Mouse (Mus musculus): ENCODE results near the gene Sesn1. TPM values are rescaled to one million over a fixed set of nuclear protein-coding genes. Genes with fewer than 3 reads are reported as not detected.

The Sesn1 gene
- total and polyA plus RNA-seq, 3 experiments, result 9.1 to 49.3 (median 30.3) TPM

GRCm38 (mm10) chr10:41957421-41958225 lies 147.9 kb downstream of the Sesn1 start:
- ATAC-seq (ENCODE audit: extremely low read depth, insufficient number of reproducible peaks, low FRiP score, poor library complexity, severe bottlenecking) (no peak), DNase-seq (ENCODE audit: low spot score) (no peak)

More at GRCm38 (mm10) chr10:41957421-41958225, 147.9 kb downstream of the Sesn1 start:
- Histone ChIP-seq H3K9me3 (replicated peaks) (peaks cover 4% of the 10 kb centered on the region), H3K4me3 (ENCODE audit: low read depth, low read length) (no peak overlapping the region), H3K4me1 (ENCODE audit: insufficient read depth, low read depth, low read length) (peaks cover 33% of the 10 kb centered on the region), H3K36me3 (replicated peaks) (no peaks in the 10 kb centered on the region), H3K27me3 (ENCODE audit: insufficient read depth, low read length) (no peaks in the 10 kb centered on the region; the same call in 1 of the 2 replicates)
- TF ChIP-seq CTCF (IDR thresholded peaks at IDR 0.05; ENCODE audit: low read depth, low read length), result no peak
- no peak for TF ChIP-seq GATA1 (IDR thresholded peaks at IDR 0.05; ENCODE audit: borderline replicate concordance, low read length)
- no peak for TF ChIP-seq POLR2AphosphoS5 (IDR thresholded peaks at IDR 0.05; ENCODE audit: insufficient replicate concordance, low read depth, low read length)
- TF ChIP-seq GATA2 (IDR thresholded peaks at IDR 0.05; ENCODE audit: borderline replicate concordance, low read depth, low read length), result no peak
- TF ChIP-seq TAL1 (conservative IDR thresholded peaks at IDR 0.05; ENCODE audit: low read depth, low read length), result no peak

Other genes starting within 250 kb of the Sesn1 start
- not detected in 2 replicates for gene Ccdc162, start 93.3 kb upstream of the Sesn1 start, total RNA-seq (2014; fragmentation: Nextera tagmentation)
- 0.41 and 0.60 TPM in 2 replicates for gene Ccdc162, start 93.3 kb upstream of the Sesn1 start, total RNA-seq (2017)
- gene Ccdc162, start 93.3 kb upstream of the Sesn1 start, polyA plus RNA-seq (2012), result not detected in 2 replicates
- 61.9 and 90.5 TPM in 2 replicates for gene Cep57l1, start 64 bp upstream of the Sesn1 start, total RNA-seq (2014; fragmentation: Nextera tagmentation)
- gene Cep57l1, start 64 bp upstream of the Sesn1 start, total RNA-seq (2017), result 38.4 and 38.7 TPM in 2 replicates
- 2.5 and 2.8 TPM in 2 replicates for gene Cep57l1, start 64 bp upstream of the Sesn1 start, polyA plus RNA-seq (2012)
- not detected in 2 replicates for gene Armc2, start 208.5 kb downstream of the Sesn1 start, total RNA-seq (2014; fragmentation: Nextera tagmentation)
- 0.06 and 0.27 TPM in 2 replicates for gene Armc2, start 208.5 kb downstream of the Sesn1 start, total RNA-seq (2017)
- not detected in 2 replicates for gene Armc2, start 208.5 kb downstream of the Sesn1 start, polyA plus RNA-seq (2012)

All from G1E (cell line).